Mouse (Mus musculus) cerebellum, adult 9-11 months (tissue): ENCODE measurements around the gene Igf2r.

Experiments used
- DNase-seq: peaks from one replicate; pipeline ENCODE4 v3.0.0; 2022

Igf2r gene

GRCm38 (mm10) chr17:12668478-12669362 lies 100.7 kb downstream of the Igf2r start:
- no peak for DNase-seq

- DNase-seq, result peak; percentile 84
These were observed 105.3 kb downstream of the Igf2r start for GRCm38 (mm10) chr17:12664156-12664555.

GRCm38 (mm10) chr17:12660572-12661260 lies 108.7 kb downstream of the Igf2r start:
- peak; percentile 30 for DNase-seq

- no peak for DNase-seq
These were observed 110.2 kb downstream of the Igf2r start for GRCm38 (mm10) chr17:12659233-12659632.

GRCm38 (mm10) chr17:12658784-12659183 lies 110.7 kb downstream of the Igf2r start:
- no peak for DNase-seq

GRCm38 (mm10) chr17:12655826-12656225 lies 113.6 kb downstream of the Igf2r start:
- DNase-seq, result no peak

- DNase-seq, result no peak
These were observed 115.4 kb downstream of the Igf2r start for GRCm38 (mm10) chr17:12654061-12654460.

GRCm38 (mm10) chr17:12652604-12653003 lies 116.9 kb downstream of the Igf2r start:
- DNase-seq, result no peak

- DNase-seq, result no peak
These were observed 124.0 kb downstream of the Igf2r start for GRCm38 (mm10) chr17:12645461-12645860.

GRCm38 (mm10) chr17:12641087-12641486 lies 128.4 kb downstream of the Igf2r start:
- DNase-seq, result no peak

- no peak for DNase-seq
These were observed 129.9 kb downstream of the Igf2r start for GRCm38 (mm10) chr17:12639585-12639984.

GRCm38 (mm10) chr17:12634814-12635213 lies 134.7 kb downstream of the Igf2r start:
- DNase-seq, result no peak
